ENCODE assay signal across 8 mouse cellular contexts in genomic region chr10:81389801-81390677, GRCm38 (mm10). TPM values are rescaled to one million over a fixed set of nuclear protein-coding genes. Genes with fewer than 3 reads are reported as not detected.
DNase-seq lines count a peak whose midpoint lies in the region; ATAC-seq and TF ChIP-seq lines count a peak whose summit lies in the region.

No protein-coding gene starts in this region.

- peak; percentile 68 for ATAC-seq in inflammation-experienced regulatory T-cells, adult 6 months
- peak; percentile 51; the same call in 1 of the 2 replicates for ATAC-seq in limb, embryonic 14.5 days (ENCODE audit: low FRiP score, low read depth)
- peak; percentile 53; the same call in 1 of the 2 replicates for ATAC-seq in midbrain, embryonic 14.5 days (ENCODE audit: low FRiP score, low TSS enrichment)

- no peaks in the 10 kb centered on the region for H3K27me3 ChIP-seq in limb, embryonic 14.5 days (ENCODE audit: control insufficient read depth, insufficient read depth, low read length)
- no peaks in the 10 kb centered on the region for H3K27me3 ChIP-seq in midbrain, embryonic 14.5 days (ENCODE audit: control insufficient read depth, insufficient read depth, low read length)

- H3K27ac ChIP-seq in limb, embryonic 14.5 days (replicated peaks; ENCODE audit: low read depth, low read length), result no peak overlapping the region
- H3K27ac ChIP-seq in midbrain, embryonic 14.5 days (replicated peaks; ENCODE audit: low read depth, low read length), result no peak overlapping the region

- DNase-seq in right cerebral cortex, adult 2 months (ENCODE audit: low spot score in 2 of 2), result peak; percentile 71 to 78
- no peak for DNase-seq in right cerebral cortex, adult 18-20 months
- DNase-seq in cerebellum, postnatal 14 days, result peak; percentile 88 to 89
- DNase-seq in gastrocnemius, postnatal 10 days, result peak; percentile 82
- no peak for DNase-seq in limb, embryonic 14.5 days (ENCODE audit: low spot score)
- DNase-seq in midbrain, embryonic 14.5 days, result peak; percentile 65
- DNase-seq in spleen, postnatal 4 days (ENCODE audit: low spot score in 2 of 2), result peak; percentile 79 to 94

- 66% methylated on average over 22 of the region's 23 CpGs for WGBS in limb, embryonic 14.5 days
- WGBS in midbrain, embryonic 14.5 days, result 49% methylated on average over 23 of the region's 23 CpGs

- no peaks in the 10 kb centered on the region for H3K9me3 ChIP-seq in limb, embryonic 14.5 days (ENCODE audit: control insufficient read depth, low read length)
- H3K9me3 ChIP-seq in midbrain, embryonic 14.5 days (ENCODE audit: control insufficient read depth, low read length), result no peaks in the 10 kb centered on the region

- H3K4me1 ChIP-seq in limb, embryonic 14.5 days (ENCODE audit: control insufficient read depth, insufficient read depth, low read length), result peaks cover 23% of the 10 kb centered on the region
- H3K4me1 ChIP-seq in midbrain, embryonic 14.5 days (ENCODE audit: control insufficient read depth, insufficient read depth, low read length), result peaks cover 13% of the 10 kb centered on the region

- no peak overlapping the region for H3K9ac ChIP-seq in limb, embryonic 14.5 days (ENCODE audit: low read depth, low read length, severe bottlenecking)
- H3K9ac ChIP-seq in midbrain, embryonic 14.5 days (replicated peaks; ENCODE audit: low read length), result no peak overlapping the region

- H3K36me3 ChIP-seq in limb, embryonic 14.5 days (ENCODE audit: control insufficient read depth, insufficient read depth, low read length), result peaks cover 38% of the 10 kb centered on the region
- H3K36me3 ChIP-seq in midbrain, embryonic 14.5 days (ENCODE audit: control insufficient read depth, insufficient read depth, low read length), result peaks cover 35% of the 10 kb centered on the region

- H3K4me2 ChIP-seq in limb, embryonic 14.5 days (replicated peaks; ENCODE audit: low read depth, low read length, severe bottlenecking), result no peak overlapping the region
- H3K4me2 ChIP-seq in midbrain, embryonic 14.5 days (ENCODE audit: low read length), result no peak overlapping the region

- no peak for TF ChIP-seq POLR2A in limb, embryonic 14.5 days (IDR thresholded peaks at IDR 0.05; ENCODE audit: borderline replicate concordance, extremely low read depth, insufficient read depth, insufficient read length)

- no peak overlapping the region for H3K4me3 ChIP-seq in limb, embryonic 14.5 days (replicated peaks; ENCODE audit: low read length)
- H3K4me3 ChIP-seq in midbrain, embryonic 14.5 days (replicated peaks; ENCODE audit: low read depth, low read length), result no peak overlapping the region

RNA-seq across cellular contexts. Expression of gene Gm48552, which starts 1.2 kb away (rescaled TPM):
- 1 to 10 TPM in 1 of 2 experiments, under 1 TPM in 1; 0.33 to 2.0 TPM for total RNA-seq in gastrocnemius, postnatal 10 days (2021)
- polyA plus RNA-seq in inflammation-experienced regulatory T-cells, adult 6 months (2017; shearing (Covaris generic)), result 1 to 10 TPM in 1 of 3 experiments, not detected in 2; 3.1 TPM
- polyA plus RNA-seq in limb, embryonic 14.5 days (2012; rRNA removed), result 6.8 and 9.5 TPM in 2 replicates
- polyA plus RNA-seq in limb, embryonic 14.5 days (2014; fragmentation: Nextera tagmentation; extraction: Ambion mirVana), result 0.99 and 1.2 TPM in 2 replicates
- 1.3 and 2.9 TPM in 2 replicates for polyA plus RNA-seq in midbrain, embryonic 14.5 days (2014; fragmentation: Nextera tagmentation; extraction: Ambion mirVana)

RNA-seq across cellular contexts. Expression of gene Smim24, which starts 2.8 kb away (rescaled TPM):
- under 1 TPM in 1 of 2 experiments, not detected in 1; 0.65 TPM for total RNA-seq in gastrocnemius, postnatal 10 days (2021)
- polyA plus RNA-seq in inflammation-experienced regulatory T-cells, adult 6 months (2017; shearing (Covaris generic)), result 10 to 100 TPM in 1 of 3 experiments, 1 to 10 TPM in 2; 4.4 to 10.7 (median 9.8) TPM
- polyA plus RNA-seq in limb, embryonic 14.5 days (2012; rRNA removed), result 7.5 and 7.8 TPM in 2 replicates
- 4.3 and 4.6 TPM in 2 replicates for polyA plus RNA-seq in limb, embryonic 14.5 days (2014; fragmentation: Nextera tagmentation; extraction: Ambion mirVana)
- polyA plus RNA-seq in midbrain, embryonic 14.5 days (2014; fragmentation: Nextera tagmentation; extraction: Ambion mirVana), result 1.0 and 1.2 TPM in 2 replicates

RNA-seq across cellular contexts. Expression of gene Gm48551, which starts 5.8 kb away (rescaled TPM):
- under 1 TPM; 0.40 to 0.45 TPM for total RNA-seq in gastrocnemius, postnatal 10 days (2021)
- 1 to 10 TPM in 2 of 3 experiments, under 1 TPM in 1; 0.60 to 1.9 (median 1.1) TPM for polyA plus RNA-seq in inflammation-experienced regulatory T-cells, adult 6 months (2017; shearing (Covaris generic))
- 4.3 and 5.0 TPM in 2 replicates for polyA plus RNA-seq in limb, embryonic 14.5 days (2012; rRNA removed)
- 1.1 and 2.9 TPM in 2 replicates for polyA plus RNA-seq in limb, embryonic 14.5 days (2014; fragmentation: Nextera tagmentation; extraction: Ambion mirVana)
- 4.5 and 8.2 TPM in 2 replicates for polyA plus RNA-seq in midbrain, embryonic 14.5 days (2014; fragmentation: Nextera tagmentation; extraction: Ambion mirVana)

RNA-seq across cellular contexts. Expression of gene Dohh, which starts 5.8 kb away (rescaled TPM):
- 10 to 100 TPM; 40.3 to 46.7 TPM for total RNA-seq in gastrocnemius, postnatal 10 days (2021)
- 10 to 100 TPM in 2 of 3 experiments, 1 to 10 TPM in 1; 9.2 to 17.9 (median 10.9) TPM for polyA plus RNA-seq in inflammation-experienced regulatory T-cells, adult 6 months (2017; shearing (Covaris generic))
- 54.3 and 66.7 TPM in 2 replicates for polyA plus RNA-seq in limb, embryonic 14.5 days (2012; rRNA removed)
- polyA plus RNA-seq in limb, embryonic 14.5 days (2014; fragmentation: Nextera tagmentation; extraction: Ambion mirVana), result 60.0 and 63.7 TPM in 2 replicates
- 59.5 and 79.6 TPM in 2 replicates for polyA plus RNA-seq in midbrain, embryonic 14.5 days (2014; fragmentation: Nextera tagmentation; extraction: Ambion mirVana)

RNA-seq across cellular contexts. Expression of gene Fzr1, which starts 11.7 kb away (rescaled TPM):
- 10 to 100 TPM; 17.6 to 24.1 TPM for total RNA-seq in gastrocnemius, postnatal 10 days (2021)
- polyA plus RNA-seq in inflammation-experienced regulatory T-cells, adult 6 months (2017; shearing (Covaris generic)), result 10 to 100 TPM; 10.7 to 27.1 (median 13.4) TPM
- 109 and 142 TPM in 2 replicates for polyA plus RNA-seq in limb, embryonic 14.5 days (2012; rRNA removed)
- polyA plus RNA-seq in limb, embryonic 14.5 days (2014; fragmentation: Nextera tagmentation; extraction: Ambion mirVana), result 92.8 and 95.5 TPM in 2 replicates
- 122 and 146 TPM in 2 replicates for polyA plus RNA-seq in midbrain, embryonic 14.5 days (2014; fragmentation: Nextera tagmentation; extraction: Ambion mirVana)

Comparison
In these comparisons a context has a peak if more than half of its experiments do, and no peak if none do; other contexts are left out.
1. DNase-seq: peak in right cerebral cortex, adult 2 months (2 of 2), cerebellum, postnatal 14 days (2 of 2), gastrocnemius, postnatal 10 days (single experiment), midbrain, embryonic 14.5 days (single experiment) and spleen, postnatal 4 days (2 of 2); none in right cerebral cortex, adult 18-20 months (single experiment) and limb, embryonic 14.5 days (single experiment).
2. Peak in every context shown above with its lines, with median percentiles within 50 percentile points of each other: ATAC-seq.